Mouse (Mus musculus) intestine, embryonic 14.5 days (tissue): ENCODE data around the gene Apbb1ip. TPM values are rescaled to one million over a fixed set of nuclear protein-coding genes. Genes with fewer than 3 reads are reported as not detected.
"Not testable (repeated sequence)": the region's sequence is repeated elsewhere in the genome, so short reads cannot be mapped to it uniquely, and the experiment has no call there.

ENCODE experiments used
- ATAC-seq: fragments of 200-750 bp; cut with Nextera tagmentation; replicated peaks from 2 replicates; pipeline ENCODE4 v1.8.0; 2017; ENCODE audit warnings: low read depth, moderate number of reproducible peaks, moderate TSS enrichment, moderate library complexity; ENCODE audit not compliant: low FRiP score, low TSS enrichment
- DNase-seq: peaks from one replicate; pipeline ENCODE4 v3.0.0-alpha.2; 2018; ENCODE audit warnings: low spot score
- H3K27ac ChIP-seq: fragments of 300-500 bp; sonication (generic); 2 replicates; pipeline ENCODE4 v1.5.1; 2014; ENCODE audit warnings: low read depth, mild to moderate bottlenecking, control low read depth
- H3K27me3 ChIP-seq: fragments of 300-500 bp; sonication (generic); replicated peaks from 2 replicates; pipeline ENCODE4 v1.6.1; 2014; ENCODE audit warnings: low read length, control low read depth; ENCODE audit not compliant: control insufficient read depth, insufficient read depth
- H3K36me3 ChIP-seq: fragments of 300-500 bp; sonication (generic); 2 replicates; pipeline ENCODE4 v1.6.1; 2014; ENCODE audit warnings: low read length, control low read depth; ENCODE audit not compliant: control insufficient read depth, insufficient read depth
- H3K4me1 ChIP-seq: fragments of 300-500 bp; sonication (generic); replicated peaks from 2 replicates; pipeline ENCODE4 v1.6.1; 2014; ENCODE audit warnings: low read length, control low read depth, mixed read lengths; ENCODE audit not compliant: control insufficient read depth, insufficient read depth
- H3K4me2 ChIP-seq: fragments of 300-500 bp; sonication (generic); 2 replicates; pipeline ENCODE4 v1.6.1; 2014; ENCODE audit warnings: low read length
- H3K4me3 ChIP-seq: fragments of 300-500 bp; sonication (generic); 2 replicates; pipeline ENCODE4 v1.5.1; 2014; ENCODE audit warnings: low read depth, low read length, control low read depth, mixed read lengths
- H3K9ac ChIP-seq: fragments of 300-500 bp; sonication (generic); 2 replicates; pipeline ENCODE4 v1.6.1; 2014; ENCODE audit warnings: mild to moderate bottlenecking, low read length
- H3K9me3 ChIP-seq: fragments of 300-500 bp; sonication (generic); 2 replicates; pipeline ENCODE4 v1.6.1; 2016; ENCODE audit warnings: low read length, control low read depth; ENCODE audit not compliant: control insufficient read depth
- WGBS: fragments of 180-500 bp; shearing (Covaris S2); extraction: QIAGEN DNeasy Blood & Tissue Kit; methylation state at CpG from one replicate; pipeline ENCODE4 v1.1.7; 2014; 5-methylcytosine and 5-hydroxymethylcytosine counted together
- polyA plus RNA-seq: library from polyadenylated mRNA; unstranded; fragments of >200 nt; fragmentation: Nextera tagmentation; extraction: Ambion mirVana; gene quantifications from 2 replicates; pipeline ENCODE4 v1.2.1, GENCODE M21; 2014

Gene Apbb1ip
- polyA plus RNA-seq, 1 experiment from 2014 or later, result 1.9 TPM

GRCm38 (mm10) chr2:22865818-22866217 is 91.9 kb downstream of the Apbb1ip start:
- H3K27me3 ChIP-seq, result no peaks in the 10 kb centered on the region
- H3K36me3 ChIP-seq, result no peaks in the 10 kb centered on the region
- no peak overlapping the region for H3K27ac ChIP-seq
- H3K9me3 ChIP-seq, result no peaks in the 10 kb centered on the region
- DNase-seq (no peak), ATAC-seq (no peak)
- no peak overlapping the region for H3K4me3 ChIP-seq
- H3K9ac ChIP-seq, result no peak overlapping the region
- WGBS, result 86% methylated on average over 1 of the region's 1 CpGs
- H3K4me1 ChIP-seq, result no peaks in the 10 kb centered on the region
- H3K4me2 ChIP-seq, result no peak overlapping the region

- H3K27ac ChIP-seq, result no peak overlapping the region
- ATAC-seq (no peak), DNase-seq (no peak)
- H3K4me2 ChIP-seq, result no peak overlapping the region
- WGBS, result 69% methylated on average over 7 of the region's 7 CpGs
- H3K36me3 ChIP-seq, result no peaks in the 10 kb centered on the region
- no peak overlapping the region for H3K9ac ChIP-seq
- H3K9me3 ChIP-seq, result no peaks in the 10 kb centered on the region
- H3K4me1 ChIP-seq, result no peaks in the 10 kb centered on the region
- no peak overlapping the region for H3K4me3 ChIP-seq
- no peaks in the 10 kb centered on the region for H3K27me3 ChIP-seq
Measured at GRCm38 (mm10) chr2:22866894-22867424, 93.1 kb downstream of the Apbb1ip start.

- ATAC-seq (no peak), DNase-seq (no peak)
- no peaks in the 10 kb centered on the region for H3K9me3 ChIP-seq
- H3K4me2 ChIP-seq, result no peak overlapping the region
- H3K27me3 ChIP-seq, result no peaks in the 10 kb centered on the region
- H3K9ac ChIP-seq, result no peak overlapping the region
- H3K27ac ChIP-seq, result no peak overlapping the region
- H3K4me1 ChIP-seq, result no peaks in the 10 kb centered on the region
- WGBS, result 89% methylated on average over 1 of the region's 1 CpGs
- H3K4me3 ChIP-seq, result no peak overlapping the region
- H3K36me3 ChIP-seq, result no peaks in the 10 kb centered on the region
Measured at GRCm38 (mm10) chr2:22873159-22873558, 99.3 kb downstream of the Apbb1ip start.

GRCm38 (mm10) chr2:22874628-22875027 is 100.7 kb downstream of the Apbb1ip start:
- H3K9ac ChIP-seq, result no peak overlapping the region
- H3K4me2 ChIP-seq, result no peak overlapping the region
- H3K9me3 ChIP-seq, result no peaks in the 10 kb centered on the region
- ATAC-seq (no peak), DNase-seq (no peak)
- H3K4me3 ChIP-seq, result no peak overlapping the region
- H3K27ac ChIP-seq, result no peak overlapping the region
- no peaks in the 10 kb centered on the region for H3K27me3 ChIP-seq
- H3K36me3 ChIP-seq, result no peaks in the 10 kb centered on the region
- 46% methylated on average over 10 of the region's 10 CpGs for WGBS
- H3K4me1 ChIP-seq, result no peaks in the 10 kb centered on the region

- Histone ChIP-seq H3K4me1 (no peaks in the 10 kb centered on the region), H3K9ac (no peak overlapping the region), H3K9me3 (no peaks in the 10 kb centered on the region), H3K27ac (no peak overlapping the region), H3K4me3 (no peak overlapping the region), H3K4me2 (no peak overlapping the region), H3K36me3 (no peaks in the 10 kb centered on the region), H3K27me3 (no peaks in the 10 kb centered on the region)
- DNase-seq (no peak), ATAC-seq (peak; percentile 76; the same call in 1 of the 2 replicates)
- 74% methylated on average over 3 of the region's 3 CpGs for WGBS
Measured at GRCm38 (mm10) chr2:22876614-22877013, 102.7 kb downstream of the Apbb1ip start.

- Histone ChIP-seq H3K4me2 (no peak overlapping the region), H3K27me3 (no peaks in the 10 kb centered on the region), H3K9ac (no peak overlapping the region), H3K9me3 (no peaks in the 10 kb centered on the region), H3K36me3 (no peaks in the 10 kb centered on the region), H3K4me1 (no peaks in the 10 kb centered on the region), H3K4me3 (no peak overlapping the region), H3K27ac (no peak overlapping the region)
- ATAC-seq (no peak), DNase-seq (no peak)
- WGBS, result 19% methylated on average over 1 of the region's 1 CpGs
Measured at GRCm38 (mm10) chr2:22878781-22879180, 104.9 kb downstream of the Apbb1ip start.

GRCm38 (mm10) chr2:22880726-22881125 is 106.8 kb downstream of the Apbb1ip start:
- not testable (repeated sequence) for H3K27me3 ChIP-seq, H3K27ac ChIP-seq, DNase-seq, ATAC-seq, H3K4me2 ChIP-seq, H3K4me1 ChIP-seq, H3K4me3 ChIP-seq, H3K9me3 ChIP-seq, H3K9ac ChIP-seq, H3K36me3 ChIP-seq
- WGBS, result 83% methylated on average over 3 of the region's 3 CpGs

- Histone ChIP-seq H3K9me3 (no peaks in the 10 kb centered on the region), H3K36me3 (no peaks in the 10 kb centered on the region), H3K9ac (peak overlapping the region; percentile 64), H3K4me2 (peak overlapping the region; percentile 75), H3K4me3 (peak overlapping the region; percentile 94), H3K27ac (peak overlapping the region; percentile 70), H3K4me1 (no peaks in the 10 kb centered on the region), H3K27me3 (no peaks in the 10 kb centered on the region)
- peak; percentile 59 for DNase-seq
- peak; percentile 30; the same call in 1 of the 2 replicates for ATAC-seq
- 27% methylated on average over 9 of the region's 9 CpGs for WGBS
Measured at GRCm38 (mm10) chr2:22894932-22895281, 121.0 kb downstream of the Apbb1ip start.
